Mouse (Mus musculus) G1E (cell line): Measurements from ENCODE around the gene Lpar2.

Source experiments
- CTCF ChIP-seq: IDR thresholded peaks from 2 replicates; pipeline ENCODE4 v1.5.1; 2012; ENCODE audit warnings: low read depth, low read length, inconsistent platforms, mixed read lengths
- POLR2AphosphoS5 ChIP-seq: IDR thresholded peaks from 2 replicates; pipeline ENCODE4 v1.6.1; 2012; ENCODE audit warnings: low read depth, low read length, inconsistent platforms; ENCODE audit not compliant: insufficient replicate concordance

DNA sequence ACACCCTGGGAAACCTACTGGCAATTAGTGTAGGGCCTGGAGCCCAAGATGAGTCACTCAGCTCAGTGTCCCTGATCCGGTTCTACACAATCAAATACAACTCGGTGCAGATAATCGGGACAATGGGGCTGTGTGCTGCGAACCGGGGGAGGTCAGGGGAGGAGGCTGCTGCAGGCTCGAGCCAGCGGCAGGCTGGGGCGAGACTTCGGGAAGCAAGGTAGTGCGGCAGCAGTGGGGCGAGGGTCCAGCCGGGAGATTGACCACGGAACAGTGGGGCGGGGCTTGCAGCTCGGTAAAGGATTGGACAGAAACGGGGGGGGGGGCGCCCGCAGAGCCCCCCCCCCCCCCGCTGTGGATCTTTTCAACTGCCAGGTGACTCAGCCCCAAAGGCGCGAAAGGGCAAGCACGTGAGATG lies 251 bp upstream of the Lpar2 start:
- TF ChIP-seq CTCF (no peak), POLR2AphosphoS5 (no peak)
